Mouse (Mus musculus): ENCODE data around the gene Zfp36l2.

DNA sequence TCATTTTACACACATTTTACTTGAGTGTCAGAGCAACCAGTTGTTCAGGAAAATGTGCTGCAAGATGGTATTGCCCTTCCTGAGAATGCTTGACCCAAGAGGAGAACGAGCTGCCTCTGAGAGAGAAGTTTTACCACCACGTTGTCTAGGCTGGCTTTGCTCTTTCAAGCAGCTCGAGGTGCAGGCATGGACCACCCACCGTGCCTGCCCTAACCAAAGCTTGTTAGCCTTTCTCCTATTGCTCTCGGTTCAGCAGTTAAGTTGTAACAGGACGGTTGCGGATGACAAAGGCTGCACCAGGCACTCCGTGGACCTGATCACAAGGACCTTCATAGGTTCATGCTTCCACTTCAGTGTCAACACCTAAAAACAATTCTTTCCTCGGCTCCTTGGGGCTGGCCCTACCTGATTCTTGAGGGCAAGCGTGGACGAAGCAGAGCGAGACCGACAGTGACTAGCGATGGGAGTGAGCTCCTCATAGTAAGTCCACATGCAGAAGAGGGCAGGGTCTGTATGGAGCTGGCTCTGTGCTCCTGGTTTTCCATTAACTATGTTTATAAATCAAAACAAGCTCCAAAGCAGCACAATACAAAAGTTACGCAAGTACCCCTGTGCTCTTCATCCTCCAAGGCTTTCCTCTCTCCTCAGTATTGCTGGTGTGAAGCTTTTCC is 36.6 kb upstream of the Zfp36l2 start:
- TF ChIP-seq TBP (IDR thresholded peaks at IDR 0.05; ENCODE audit: low read depth, low read length) (no peak), EP300 (IDR thresholded peaks at IDR 0.05; ENCODE audit: low read depth in 1 of 2, low read length in 2 of 2) (no peak), CTCF (IDR thresholded peaks at IDR 0.05 in 2 of 3, conservative IDR thresholded peaks at IDR 0.05 in 1 of 3; ENCODE audit: control insufficient read depth in 1 of 3, insufficient read depth in 1 of 3, low read depth in 2 of 3, low read length in 3 of 3, poor library complexity in 1 of 3, severe bottlenecking in 1 of 3) (no peak), CHD1 (IDR thresholded peaks at IDR 0.05; ENCODE audit: low read depth, low read length) (no peak)
